Mouse (Mus musculus) CH12.LX (cell line): ENCODE measurements at regions not wholly inside any gene's neighbourhood (a gene's known extent, or its start where the extent isn't known, plus 50 kb on each side); places are given as distances from the start of the nearest gene placed in this dataset.

Experiments
- CHD1 ChIP-seq: IDR thresholded peaks from 2 replicates; pipeline ENCODE4 v1.6.1; 2012; ENCODE audit warnings: low read depth, low read length, improper control_type of control experiment, inconsistent platforms
- CHD2 ChIP-seq: IDR thresholded peaks from 2 replicates; pipeline ENCODE4 v1.6.1; 2011; ENCODE audit warnings: low read length, improper control_type of control experiment
- CTCF ChIP-seq, 2 experiments: IDR thresholded peaks in 1 of 2; conservative IDR thresholded peaks in 1 of 2; 2 replicates each; pipeline ENCODE4 v1.5.1; 2011 to 2012; ENCODE audit warnings: low read depth in 2 of 2, low read length in 2 of 2, improper control_type of control experiment in 1 of 2, inconsistent platforms in 1 of 2, mild to moderate bottlenecking in 1 of 2, moderate library complexity in 1 of 2
- HCFC1 ChIP-seq: IDR thresholded peaks from 2 replicates; pipeline ENCODE4 v1.6.1; 2012; ENCODE audit warnings: low read depth, mild to moderate bottlenecking, inconsistent platforms, low read length, improper control_type of control experiment
- KAT2A ChIP-seq: IDR thresholded peaks from 2 replicates; pipeline ENCODE4 v1.6.1; 2012; ENCODE audit warnings: low read length, improper control_type of control experiment, inconsistent platforms; ENCODE audit not compliant: insufficient replicate concordance
- MAFK ChIP-seq: IDR thresholded peaks from 2 replicates; pipeline ENCODE4 v1.6.1; 2011; ENCODE audit warnings: low read length, improper control_type of control experiment; ENCODE audit not compliant: insufficient replicate concordance
- MAX ChIP-seq: IDR thresholded peaks from 2 replicates; pipeline ENCODE4 v1.6.1; 2011; ENCODE audit warnings: low read length, improper control_type of control experiment
- MAZ ChIP-seq: IDR thresholded peaks from 2 replicates; pipeline ENCODE4 v1.6.1; 2012; ENCODE audit warnings: low read depth, mild to moderate bottlenecking, inconsistent platforms, low read length, improper control_type of control experiment, moderate library complexity
- POLR2A ChIP-seq: IDR thresholded peaks from 2 replicates; pipeline ENCODE4 v1.6.1; 2011; ENCODE audit warnings: low read depth, mild to moderate bottlenecking, improper control_type of control experiment, low read length
- POLR2AphosphoS2 ChIP-seq: IDR thresholded peaks from 2 replicates; pipeline ENCODE4 v1.6.1; 2011; ENCODE audit warnings: low read depth, low read length, improper control_type of control experiment
- UBTF ChIP-seq: IDR thresholded peaks from 2 replicates; pipeline ENCODE4 v1.6.1; 2012; ENCODE audit warnings: low read depth, mild to moderate bottlenecking, inconsistent platforms, low read length, improper control_type of control experiment, moderate library complexity
- ZC3H11A ChIP-seq: IDR thresholded peaks from 2 replicates; pipeline ENCODE4 v1.6.1; 2012; ENCODE audit warnings: low read depth, mild to moderate bottlenecking, inconsistent platforms, low read length, improper control_type of control experiment
- ZKSCAN1 ChIP-seq: IDR thresholded peaks from 2 replicates; pipeline ENCODE4 v1.6.1; 2012; ENCODE audit warnings: low read depth, inconsistent platforms, low read length, improper control_type of control experiment, borderline replicate concordance
- ZMIZ1 ChIP-seq: IDR thresholded peaks from 2 replicates; pipeline ENCODE4 v1.6.1; 2012; ENCODE audit warnings: low read depth, mild to moderate bottlenecking, inconsistent platforms, low read length, improper control_type of control experiment

DNA sequence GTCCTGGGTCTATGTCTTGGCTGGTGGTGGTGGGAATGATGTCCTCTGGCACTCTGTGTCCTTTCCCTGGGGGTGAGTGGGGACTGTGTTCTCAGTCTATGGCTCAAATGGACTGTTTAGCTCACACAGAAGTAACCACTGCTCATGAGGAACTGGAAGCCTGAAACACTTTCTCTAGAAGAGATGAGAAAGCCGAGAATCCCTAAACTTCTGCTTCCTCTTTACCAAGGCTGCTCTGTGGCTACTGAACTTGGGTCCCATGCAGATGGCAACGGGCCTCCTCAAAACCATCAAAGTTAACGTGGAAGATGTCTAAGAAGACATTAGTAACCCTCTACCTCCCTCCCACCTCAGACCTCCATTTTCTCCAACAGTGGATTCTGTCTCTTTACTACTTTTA, 79.4 kb upstream of the Zfp831 start:
- TF ChIP-seq MAZ (no peak), POLR2A (no peak), CTCF (conservative IDR thresholded peaks at IDR 0.05 in 1 of 2, IDR thresholded peaks at IDR 0.05 in 1 of 2; ENCODE audit: low read depth in 2 of 2, low read length in 2 of 2) (no peak), UBTF (no peak), KAT2A (no peak), CHD1 (no peak), MAX (no peak), ZKSCAN1 (no peak), HCFC1 (no peak), MAFK (no peak), POLR2AphosphoS2 (no peak), ZC3H11A (no peak), ZMIZ1 (no peak), CHD2 (no peak)
